Mouse (Mus musculus) CH12.LX (cell line): ENCODE measurements around the gene Sept5. TPM values are rescaled to one million over a fixed set of nuclear protein-coding genes. Genes with fewer than 3 reads are reported as not detected.

ENCODE experiments used
- DNase-seq: peaks from one replicate; pipeline ENCODE4 v3.0.0-alpha.2; 2013; ENCODE audit errors: extremely low read depth
- H3K27ac ChIP-seq: 2 replicates; pipeline ENCODE4 v1.5.1; 2012; ENCODE audit warnings: low read depth, mild to moderate bottlenecking, control low read depth, moderate library complexity; ENCODE audit not compliant: insufficient read depth
- H3K27me3 ChIP-seq: replicated peaks from 2 replicates; pipeline ENCODE3; 2012; ENCODE audit warnings: inconsistent platforms
- H3K36me3 ChIP-seq, 2 experiments: replicated peaks in 1 of 2; 2 replicates each; pipeline versions ENCODE3 to v1.6.1; 2012; ENCODE audit warnings: inconsistent platforms in 1 of 2, low read length in 1 of 2, mild to moderate bottlenecking in 1 of 2, mixed read lengths in 1 of 2, moderate library complexity in 1 of 2; ENCODE audit not compliant: control insufficient read depth in 1 of 2, insufficient read depth in 1 of 2
- H3K4me1 ChIP-seq, 2 experiments: 2 replicates each; pipeline ENCODE4 v1.6.1; 2012; ENCODE audit warnings: inconsistent platforms in 1 of 2, moderate library complexity in 1 of 2; ENCODE audit not compliant: insufficient read depth in 2 of 2, control insufficient read depth in 1 of 2
- H3K4me2 ChIP-seq: 2 replicates; pipeline ENCODE4 v1.6.1; 2012; ENCODE audit warnings: low read depth, mild to moderate bottlenecking, control low read depth; ENCODE audit not compliant: poor library complexity, insufficient read depth, severe bottlenecking
- H3K4me3 ChIP-seq, 3 experiments: fragments of 150-350 bp in 1 of 3; sonication (generic) in 1 of 3; replicated peaks in 1 of 3; 2 replicates each; pipeline versions ENCODE3 to v1.5.1; 2011 to 2012; ENCODE audit warnings: low read depth in 2 of 3, low read length in 2 of 3, mild to moderate bottlenecking in 2 of 3, moderate library complexity in 2 of 3, control low read depth in 1 of 3, improper control_type of control experiment in 1 of 3, inconsistent platforms in 1 of 3, mixed read lengths in 1 of 3; ENCODE audit not compliant: poor library complexity in 1 of 3
- H3K79me2 ChIP-seq: replicated peaks from 2 replicates; pipeline ENCODE4 v1.6.1; 2012; ENCODE audit warnings: mild to moderate bottlenecking, moderate library complexity; ENCODE audit not compliant: control insufficient read depth, poor library complexity, insufficient read depth, severe bottlenecking; ENCODE audit errors: extremely low read depth
- H3K9ac ChIP-seq: 2 replicates; pipeline ENCODE4 v1.6.1; 2012; ENCODE audit warnings: low read depth, mild to moderate bottlenecking, control low read depth, moderate library complexity; ENCODE audit not compliant: insufficient read depth
- H3K9me3 ChIP-seq: replicated peaks from 2 replicates; pipeline ENCODE3; 2012; ENCODE audit warnings: low read length, inconsistent platforms, mixed read lengths
- BHLHE40 ChIP-seq: IDR thresholded peaks from 2 replicates; pipeline ENCODE4 v1.6.1; 2011; ENCODE audit warnings: mild to moderate bottlenecking, low read depth, low read length, improper control_type of control experiment
- CHD1 ChIP-seq: IDR thresholded peaks from 2 replicates; pipeline ENCODE4 v1.6.1; 2012; ENCODE audit warnings: low read depth, low read length, improper control_type of control experiment, inconsistent platforms
- CHD2 ChIP-seq: IDR thresholded peaks from 2 replicates; pipeline ENCODE4 v1.6.1; 2011; ENCODE audit warnings: low read length, improper control_type of control experiment
- E2F4 ChIP-seq: IDR thresholded peaks from 2 replicates; pipeline ENCODE4 v1.6.1; 2011; ENCODE audit warnings: low read depth, low read length, improper control_type of control experiment; ENCODE audit not compliant: insufficient replicate concordance
- GABPA ChIP-seq: IDR thresholded peaks from 2 replicates; pipeline ENCODE4 v1.6.1; 2012; ENCODE audit warnings: low read depth, low read length, improper control_type of control experiment, inconsistent platforms; ENCODE audit not compliant: insufficient replicate concordance
- HCFC1 ChIP-seq: IDR thresholded peaks from 2 replicates; pipeline ENCODE4 v1.6.1; 2012; ENCODE audit warnings: low read depth, mild to moderate bottlenecking, inconsistent platforms, low read length, improper control_type of control experiment
- KAT2A ChIP-seq: IDR thresholded peaks from 2 replicates; pipeline ENCODE4 v1.6.1; 2012; ENCODE audit warnings: low read length, improper control_type of control experiment, inconsistent platforms; ENCODE audit not compliant: insufficient replicate concordance
- MAFK ChIP-seq: IDR thresholded peaks from 2 replicates; pipeline ENCODE4 v1.6.1; 2011; ENCODE audit warnings: low read length, improper control_type of control experiment; ENCODE audit not compliant: insufficient replicate concordance
- MAX ChIP-seq: IDR thresholded peaks from 2 replicates; pipeline ENCODE4 v1.6.1; 2011; ENCODE audit warnings: low read length, improper control_type of control experiment
- MYC ChIP-seq: IDR thresholded peaks from 2 replicates; pipeline ENCODE4 v1.6.1; 2011; ENCODE audit warnings: low read depth, mild to moderate bottlenecking, improper control_type of control experiment, low read length
- POLR2AphosphoS2 ChIP-seq: IDR thresholded peaks from 2 replicates; pipeline ENCODE4 v1.6.1; 2011; ENCODE audit warnings: low read depth, low read length, improper control_type of control experiment
- RAD21 ChIP-seq: IDR thresholded peaks from 2 replicates; pipeline ENCODE4 v1.6.1; 2011; ENCODE audit warnings: low read depth, mild to moderate bottlenecking, low read length, improper control_type of control experiment, moderate library complexity
- RCOR1 ChIP-seq: conservative IDR thresholded peaks from 2 replicates; pipeline ENCODE4 v1.6.1; 2012; ENCODE audit warnings: low read depth, mild to moderate bottlenecking, inconsistent platforms, low read length, improper control_type of control experiment
- SIN3A ChIP-seq: IDR thresholded peaks from 2 replicates; pipeline ENCODE4 v1.6.1; 2012; ENCODE audit warnings: low read length, improper control_type of control experiment, inconsistent platforms
- TCF12 ChIP-seq: IDR thresholded peaks from 2 replicates; pipeline ENCODE4 v1.6.1; 2014; ENCODE audit warnings: low read depth, mild to moderate bottlenecking, inconsistent platforms, low read length, improper control_type of control experiment
- UBTF ChIP-seq: IDR thresholded peaks from 2 replicates; pipeline ENCODE4 v1.6.1; 2012; ENCODE audit warnings: low read depth, mild to moderate bottlenecking, inconsistent platforms, low read length, improper control_type of control experiment, moderate library complexity
- USF1 ChIP-seq: IDR thresholded peaks from 2 replicates; pipeline ENCODE4 v1.6.1; 2014; ENCODE audit warnings: low read depth, mild to moderate bottlenecking, inconsistent platforms, low read length, improper control_type of control experiment
- ZMIZ1 ChIP-seq: IDR thresholded peaks from 2 replicates; pipeline ENCODE4 v1.6.1; 2012; ENCODE audit warnings: low read depth, mild to moderate bottlenecking, inconsistent platforms, low read length, improper control_type of control experiment
- ZNF384 ChIP-seq: IDR thresholded peaks from 2 replicates; pipeline ENCODE4 v1.6.1; 2012; ENCODE audit warnings: low read depth, low read length, improper control_type of control experiment, inconsistent platforms
- dilution Hi-C: fragments of 300-500 bp; cut with MboI; formaldehyde crosslinking; loops from 2 replicates; pipeline ENCODE4 v1.14.3; 2020; ENCODE audit warnings: low sequenced_read_pairs; ENCODE audit not compliant: extremely low pct_unique_long_range_greater_than_20kb, extremely low pct_ligation_motif_present
- in situ Hi-C: fragments of 300-500 bp; cut with MboI; formaldehyde crosslinking; loops from 3 replicates; pipeline ENCODE4 v1.14.3; 2019; ENCODE audit warnings: low sequenced_read_pairs, low pct_ligation_motif_present, low pct_unique_long_range_greater_than_20kb, mixed read lengths
- polyA plus RNA-seq: library from polyadenylated mRNA; unstranded; fragments of >175 nt; gene quantifications from 2 replicates; pipeline ENCODE4 v1.2.1, GENCODE M21; 2012; ENCODE audit warnings: low read depth; ENCODE audit not compliant: insufficient read length
- total RNA-seq, 2 experiments: library from RNA; depleted of rRNA; stranded (reverse); fragments of 300-350 nt in 1 of 2; fragments of >200 nt in 1 of 2; gene quantifications; 2 replicates each; pipeline ENCODE4 v1.2.3; 2012 to 2014

Sept5 gene
- total and polyA plus RNA-seq, 3 experiments: 0.56 to 3.9 (median 0.63) TPM

GRCm38 (mm10) chr16:18591047-18592018 is 38.4 kb downstream of the Sept5 start:
- H3K9ac ChIP-seq: no peak overlapping the region
- H3K4me1 ChIP-seq: peaks cover 4 to 7% of the 10 kb centered on the region in 2 experiments; a peak in 2 of 4 replicates
- no peak overlapping the region for H3K4me3 ChIP-seq
- DNase-seq: no peak
- dilution Hi-C loops (no loop called here), in situ Hi-C loops (no loop called here)
- no peaks in the 10 kb centered on the region for H3K79me2 ChIP-seq
- H3K27me3 ChIP-seq: peaks cover 52% of the 10 kb centered on the region
- H3K36me3 ChIP-seq: no peaks in the 10 kb centered on the region
- TF ChIP-seq RCOR1: no peak
- no peak for TF ChIP-seq ZNF384
- TF ChIP-seq KAT2A: no peak
- no peak for TF ChIP-seq SIN3A
- TF ChIP-seq GABPA: no peak
- no peak for TF ChIP-seq POLR2AphosphoS2
- no peak for TF ChIP-seq UBTF
- no peak for TF ChIP-seq CHD2
- TF ChIP-seq ZMIZ1: no peak
- no peak for TF ChIP-seq RAD21
- TF ChIP-seq E2F4: no peak
- TF ChIP-seq MAFK: no peak
- TF ChIP-seq BHLHE40: no peak
- TF ChIP-seq TCF12: no peak
- TF ChIP-seq CHD1: no peak
- no peak for TF ChIP-seq MAX
- no peak for TF ChIP-seq MYC
- TF ChIP-seq HCFC1: no peak
- no peak for TF ChIP-seq USF1
- H3K27ac ChIP-seq: no peak overlapping the region
- H3K9me3 ChIP-seq: peaks cover 20% of the 10 kb centered on the region
- no peak overlapping the region for H3K4me2 ChIP-seq
